Mouse (Mus musculus) Patski (cell line): ENCODE data around the gene Tmed3. TPM values are rescaled to one million over a fixed set of nuclear protein-coding genes. Genes with fewer than 3 reads are reported as not detected.

Experiments used
- ATAC-seq: fragments of 100-300 bp; one replicate; pipeline ENCODE4 v1.8.0; 2021
- CTCF ChIA-PET: fragments of 350-600 bp; sonication (Branson Sonifier 250); formaldehyde crosslinking; loops from one replicate; lab custom pipeline; 2022; ENCODE audit warnings: inconsistent platforms; lab: Charles Lee
- POLR2A ChIA-PET: fragments of 350-600 bp; sonication (Branson Sonifier 250); formaldehyde crosslinking; loops from one replicate; lab custom pipeline; 2022; ENCODE audit warnings: antibody characterized with exemption, inconsistent platforms; lab: Charles Lee
- DNase-seq: peaks from one replicate; pipeline ENCODE4 v3.0.0-alpha.2; 2011; ENCODE audit warnings: low read depth, low spot score
- H3K27me3 ChIP-seq: fragments of 371-371 bp; one replicate; pipeline ENCODE4 v1.5.1; 2021
- CTCF ChIP-seq: fragments of 100-300 bp; IDR thresholded peaks from one replicate; pipeline ENCODE4 v1.5.1; 2021
- in situ Hi-C: fragments of 300-500 bp; cut with MboI; formaldehyde crosslinking; loops from 3 replicates; pipeline ENCODE4 v1.11.1; 2018; ENCODE audit warnings: low pct_unique_long_range_greater_than_20kb, mixed read lengths
- polyA plus RNA-seq: library from polyadenylated mRNA; unstranded; gene quantifications from one replicate; pipeline ENCODE4 v1.2.3, GENCODE M21; 2021

Tmed3 gene
- polyA plus RNA-seq, 1 experiment from 2014 or later: 103 TPM

GRCm38 (mm10) chr9:89689179-89689578, 15.7 kb downstream of the Tmed3 start:
- DNase-seq (no peak), ATAC-seq (no peak)
- H3K27me3 ChIP-seq: peaks cover 9% of the 10 kb centered on the region
- ChIA-PET CTCF (interaction anchor here (1.1 to 1.5 kb wide), 2 partner anchors 8 to 11 kb away, joined by 4 to 7 read pairs; no protein-coding TSS in a partner anchor), POLR2A (no interaction called here)
- no peak for TF ChIP-seq CTCF
- in situ Hi-C loops: loop anchor here (25.0 kb wide), 1 partner anchor 452 kb away; no protein-coding TSS in a partner anchor

GRCm38 (mm10) chr9:89687503-89688226, 17.2 kb downstream of the Tmed3 start:
- H3K27me3 ChIP-seq: peaks cover 14% of the 10 kb centered on the region
- peak; percentile 77 for TF ChIP-seq CTCF
- in situ Hi-C loops: loop anchor here (25.0 kb wide), 1 partner anchor 450 kb away; no protein-coding TSS in a partner anchor
- POLR2A ChIA-PET: no interaction called here
- peak; percentile 72 for ATAC-seq
- no peak for DNase-seq
- CTCF ChIA-PET: interaction anchor here (0.8 to 1.8 kb wide), 7 partner anchors 9 to 19 kb away, joined by 3 to 4 read pairs (median 3); no protein-coding TSS in a partner anchor

GRCm38 (mm10) chr9:89686262-89686661, 18.6 kb downstream of the Tmed3 start:
- CTCF ChIA-PET: interaction anchor here (1.2 to 1.8 kb wide), 3 partner anchors 9 to 21 kb away, joined by 3 to 4 read pairs (median 3); no protein-coding TSS in a partner anchor
- TF ChIP-seq CTCF: peak; percentile 40
- no peak for ATAC-seq
- POLR2A ChIA-PET: interaction anchor here (0.5 kb wide), 1 partner anchor 121 kb away, joined by 3 read pairs; no protein-coding TSS in a partner anchor
- in situ Hi-C loops: loop anchor here (25.0 kb wide), 1 partner anchor 449 kb away; no protein-coding TSS in a partner anchor
- DNase-seq: no peak
- H3K27me3 ChIP-seq: peaks cover 14% of the 10 kb centered on the region

- H3K27me3 ChIP-seq: peaks cover 17% of the 10 kb centered on the region
- peak; percentile 60 for TF ChIP-seq CTCF
- no peak for DNase-seq
- ATAC-seq: peak; percentile 60
- in situ Hi-C loops: loop anchor here (25.0 kb wide), 1 partner anchor 442 kb away; no protein-coding TSS in a partner anchor
- POLR2A ChIA-PET: no interaction called here
- CTCF ChIA-PET: interaction anchor here (0.9 to 2.0 kb wide), 3 partner anchors 8 to 29 kb away, joined by 3 to 7 read pairs (median 3); no protein-coding TSS in a partner anchor
Observed at GRCm38 (mm10) chr9:89678974-89679373, 25.9 kb downstream of the Tmed3 start.

- ChIA-PET POLR2A (no interaction called here), CTCF (interaction anchor here (0.8 to 1.4 kb wide), 2 partner anchors 14 to 84 kb away, joined by 3 read pairs; no protein-coding TSS in a partner anchor)
- DNase-seq: peak; percentile 12
- in situ Hi-C loops: no loop called here
- H3K27me3 ChIP-seq: peaks cover 22% of the 10 kb centered on the region
- peak; percentile 82 for TF ChIP-seq CTCF
- peak; percentile 84 for ATAC-seq
Observed at GRCm38 (mm10) chr9:89674014-89674618, 30.8 kb downstream of the Tmed3 start.

- in situ Hi-C loops: no loop called here
- ATAC-seq (no peak), DNase-seq (no peak)
- POLR2A ChIA-PET: no interaction called here
- CTCF ChIA-PET: interaction anchor here (1.4 kb wide), 1 partner anchor 15 kb away, joined by 3 read pairs; no protein-coding TSS in a partner anchor
- H3K27me3 ChIP-seq: peaks cover 25% of the 10 kb centered on the region
- no peak for TF ChIP-seq CTCF
Observed at GRCm38 (mm10) chr9:89673402-89673801, 31.5 kb downstream of the Tmed3 start.

GRCm38 (mm10) chr9:89669878-89670277, 35.0 kb downstream of the Tmed3 start:
- no peak for DNase-seq
- ChIA-PET POLR2A (no interaction called here), CTCF (no interaction called here)
- ATAC-seq: no peak
- peaks cover 18% of the 10 kb centered on the region for H3K27me3 ChIP-seq
- TF ChIP-seq CTCF: no peak
- in situ Hi-C loops: no loop called here

GRCm38 (mm10) chr9:89667306-89667942, 37.4 kb downstream of the Tmed3 start:
- no peak for DNase-seq

GRCm38 (mm10) chr9:89650913-89651312, 54.0 kb downstream of the Tmed3 start:
- ChIA-PET POLR2A (no interaction called here), CTCF (no interaction called here)
- in situ Hi-C loops: no loop called here
- no peaks in the 10 kb centered on the region for H3K27me3 ChIP-seq
- no peak for TF ChIP-seq CTCF
- DNase-seq: no peak
- no peak for ATAC-seq

More at GRCm38 (mm10) chr9:89667306-89667942, 37.4 kb downstream of the Tmed3 start:
- in situ Hi-C loops: no loop called here
- ATAC-seq: no peak
- CTCF ChIA-PET: interaction anchor here (1.3 kb wide), 1 partner anchor 15 kb away, joined by 3 read pairs; no protein-coding TSS in a partner anchor
- peaks cover 10% of the 10 kb centered on the region for H3K27me3 ChIP-seq
- POLR2A ChIA-PET: no interaction called here
- TF ChIP-seq CTCF: no peak

Other genes with a start within 250 kb of the Tmed3 start
- gene Minar1, start 81.9 kb downstream of the Tmed3 start, polyA plus RNA-seq: not detected
- gene Ankrd34c, start 33.4 kb upstream of the Tmed3 start, polyA plus RNA-seq: not detected
- not detected for gene Rasgrf1, start 204.8 kb upstream of the Tmed3 start, polyA plus RNA-seq